Mouse (Mus musculus) ovary, postnatal 14 days (tissue): ENCODE measurements around the gene Efna5.

Experiments used
- DNase-seq: peaks from one replicate; pipeline ENCODE4 v3.0.0; 2022; ENCODE audit warnings: low spot score

The Efna5 gene

DNA sequence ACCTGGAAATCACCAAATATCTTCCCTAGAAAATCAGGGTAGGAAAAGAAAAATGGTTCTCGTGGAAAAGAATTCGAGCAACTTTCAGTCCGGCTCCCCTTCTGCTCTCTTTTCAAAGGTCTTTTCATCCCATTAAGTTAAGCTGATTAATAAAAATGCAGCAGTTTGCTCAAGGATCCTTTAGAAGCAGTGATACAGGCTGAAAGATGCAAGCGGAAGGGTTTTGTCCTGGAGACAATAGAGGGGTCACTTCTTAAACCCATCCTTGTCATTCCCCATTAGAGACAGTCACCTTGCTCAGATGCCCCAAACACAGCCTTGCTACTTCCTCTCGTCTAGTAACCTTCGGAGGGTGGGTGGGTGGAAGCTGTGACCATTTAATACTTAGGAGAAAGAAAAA is 27.4 kb downstream of the Efna5 start:
- no peak for DNase-seq

DNA sequence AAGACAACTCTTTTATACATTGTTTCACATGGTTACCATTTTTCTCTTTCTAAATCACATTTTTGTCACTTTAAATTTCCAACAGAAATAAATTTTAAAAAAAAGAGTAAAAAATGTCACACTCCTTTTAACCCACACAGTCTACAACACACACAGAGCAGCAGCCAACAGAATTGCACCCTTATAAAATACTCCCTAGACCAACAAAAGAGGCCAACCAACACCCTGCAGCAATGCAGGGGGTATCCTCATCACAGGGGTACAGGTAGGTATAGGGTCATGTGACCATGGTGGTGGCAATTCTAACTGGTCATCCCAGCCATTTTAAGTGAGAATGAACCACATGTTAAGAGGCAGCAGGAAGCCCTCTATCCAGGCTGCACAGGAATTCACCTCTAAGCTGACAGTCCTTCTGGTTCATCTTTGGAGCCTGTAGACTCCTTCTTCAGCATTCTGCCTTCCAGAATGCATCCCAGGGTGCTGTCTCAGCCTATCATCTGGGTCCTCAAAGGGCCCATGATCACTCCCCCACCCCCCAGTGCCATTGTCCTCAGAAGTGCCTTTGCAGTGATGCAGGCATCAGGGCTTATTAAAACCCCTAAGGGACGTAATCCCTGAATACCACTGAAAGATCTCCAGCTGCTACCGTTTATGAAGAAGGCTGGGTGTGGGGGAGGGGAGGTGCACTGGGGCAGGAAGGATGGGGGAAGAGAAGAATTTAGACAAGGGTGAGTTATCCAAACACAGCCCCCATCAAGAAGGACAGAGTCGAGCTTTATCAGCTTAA is 28.1 kb downstream of the Efna5 start:
- no peak for DNase-seq

DNA sequence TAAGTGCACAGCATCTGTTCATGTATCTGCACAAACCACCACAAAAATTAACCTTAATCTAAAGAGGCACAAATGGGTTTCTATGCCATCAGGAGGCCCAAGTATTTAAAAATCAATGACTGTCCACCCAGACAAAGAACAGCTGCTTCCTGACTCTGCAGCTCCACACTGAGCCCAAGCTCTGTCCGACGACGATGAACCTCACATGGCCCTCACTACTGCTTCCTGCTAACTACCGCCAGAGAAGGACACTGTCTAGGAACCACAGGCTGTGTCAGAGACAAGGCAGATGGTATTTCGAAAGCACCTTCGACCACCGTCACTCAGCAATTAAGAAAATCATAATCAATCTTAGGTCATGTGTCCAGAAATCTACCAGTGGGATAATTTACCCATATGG is 29.8 kb downstream of the Efna5 start:
- no peak for DNase-seq

DNA sequence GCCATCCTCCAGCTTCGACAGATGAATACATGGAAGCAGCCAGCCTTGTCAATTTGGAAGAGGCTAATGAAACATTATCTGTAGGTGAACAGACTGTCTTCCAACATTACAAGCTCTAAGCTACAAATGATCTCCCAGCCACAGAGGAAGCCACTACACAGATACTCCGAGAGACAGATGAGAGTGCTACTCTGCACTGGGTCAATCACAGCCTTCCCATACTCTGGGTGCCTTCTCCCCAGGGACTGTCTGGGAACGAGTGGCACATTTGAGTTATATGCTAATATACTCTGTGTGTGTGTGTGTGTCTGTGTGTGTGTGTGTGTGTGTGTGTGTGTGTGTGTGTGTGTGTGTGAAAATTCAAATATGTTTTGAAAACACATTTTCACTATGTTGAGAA is 30.5 kb downstream of the Efna5 start:
- DNase-seq: no peak

DNA sequence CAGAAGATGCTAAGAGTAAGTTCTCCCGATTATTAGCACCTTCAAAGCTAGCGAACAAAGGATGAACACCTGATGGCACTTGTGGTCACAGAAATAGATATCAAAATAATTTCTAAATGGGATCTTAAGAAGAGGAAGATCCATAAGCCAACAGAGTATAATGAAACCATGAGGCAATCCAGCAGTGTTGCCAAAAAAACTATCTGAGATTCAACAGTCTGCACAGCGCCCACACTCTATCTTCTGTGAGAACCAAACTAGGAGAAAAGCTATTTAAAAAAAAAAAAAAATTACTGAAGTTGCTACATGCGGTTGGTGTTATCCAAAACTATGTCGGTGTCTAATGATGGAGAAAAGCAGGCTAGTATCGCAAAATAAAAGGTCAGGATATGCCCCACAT is 31.4 kb downstream of the Efna5 start:
- no peak for DNase-seq

DNA sequence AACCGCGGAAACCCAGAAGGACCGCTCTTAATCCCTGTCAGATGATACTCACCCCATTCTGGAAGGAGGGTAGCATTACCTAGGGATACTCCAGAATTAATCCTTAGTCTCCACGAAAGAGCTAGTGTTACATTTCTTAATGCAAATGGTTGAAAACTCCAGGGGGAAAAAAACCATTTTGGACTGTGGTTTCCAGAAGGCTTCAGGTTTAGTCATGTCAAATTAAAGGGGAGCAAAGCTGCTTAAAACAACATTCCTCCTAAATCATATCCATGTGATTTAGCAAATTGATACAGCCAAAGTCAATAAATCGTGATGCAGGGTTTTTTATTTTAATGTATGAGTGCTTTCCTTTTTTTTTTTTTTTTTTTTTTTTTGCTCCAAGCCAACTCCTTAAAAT is 35.5 kb downstream of the Efna5 start:
- no peak for DNase-seq

DNA sequence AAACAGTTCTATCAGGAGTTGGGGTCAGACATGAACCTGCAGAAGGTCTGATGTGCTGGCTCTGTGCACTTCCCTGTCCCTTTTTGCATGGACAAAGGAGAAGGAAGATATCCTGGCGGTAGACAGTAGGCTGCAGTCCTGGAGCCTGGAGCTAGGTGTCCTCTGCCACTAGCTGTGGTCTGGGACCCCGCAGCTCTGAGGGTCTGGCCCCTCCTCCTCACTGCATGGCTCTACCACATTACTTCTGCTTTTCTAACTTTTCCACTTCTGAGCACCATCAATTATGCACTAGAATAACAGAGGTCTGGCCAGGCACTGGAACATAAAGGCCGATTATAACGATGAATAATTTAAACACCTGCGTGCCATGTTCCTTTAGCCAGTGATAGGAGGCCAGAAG is 36.8 kb downstream of the Efna5 start:
- DNase-seq: no peak

DNA sequence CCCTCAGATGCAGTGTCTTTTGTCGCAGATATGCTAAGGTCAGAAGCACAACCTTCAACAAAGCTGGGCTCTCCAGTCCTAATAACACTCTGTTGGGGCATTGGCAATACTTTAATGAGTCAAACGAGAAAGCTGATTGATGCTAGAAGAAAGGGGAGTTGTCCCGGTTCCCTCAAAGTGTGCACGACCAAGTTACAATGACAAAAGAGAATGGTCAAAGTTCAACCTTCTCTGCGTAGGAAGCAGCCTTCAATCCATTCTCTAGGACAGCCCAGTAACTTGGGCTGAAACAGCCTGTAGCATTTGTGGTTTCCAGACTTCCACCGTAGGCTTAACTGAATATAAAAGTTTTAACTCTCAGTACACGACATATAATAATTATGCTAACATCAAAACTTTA is 43.8 kb downstream of the Efna5 start:
- DNase-seq: no peak

DNA sequence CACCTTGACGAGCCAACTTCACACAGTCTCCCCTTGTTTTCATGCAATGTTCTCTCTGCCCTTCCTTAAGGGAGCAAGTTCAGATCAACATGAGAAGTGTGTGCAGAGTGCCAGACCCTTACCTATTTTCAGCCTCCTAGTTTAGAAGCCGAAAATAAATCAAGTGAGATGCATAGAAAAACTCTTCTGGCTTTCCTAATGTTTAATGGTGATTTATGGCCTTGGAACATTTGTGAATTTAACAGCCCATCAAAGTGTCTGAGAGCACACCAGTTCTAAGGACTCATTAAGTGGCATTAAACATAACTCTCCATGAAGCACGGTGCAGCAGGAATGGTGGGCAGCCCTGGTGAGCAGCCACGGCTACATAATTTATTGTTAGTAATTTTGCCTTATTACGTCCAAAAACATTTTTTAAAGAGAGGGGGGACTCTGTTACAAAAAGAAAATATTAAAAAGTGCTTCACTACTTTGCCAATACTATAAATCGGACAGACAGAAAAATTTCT is 44.5 kb downstream of the Efna5 start:
- no peak for DNase-seq

DNA sequence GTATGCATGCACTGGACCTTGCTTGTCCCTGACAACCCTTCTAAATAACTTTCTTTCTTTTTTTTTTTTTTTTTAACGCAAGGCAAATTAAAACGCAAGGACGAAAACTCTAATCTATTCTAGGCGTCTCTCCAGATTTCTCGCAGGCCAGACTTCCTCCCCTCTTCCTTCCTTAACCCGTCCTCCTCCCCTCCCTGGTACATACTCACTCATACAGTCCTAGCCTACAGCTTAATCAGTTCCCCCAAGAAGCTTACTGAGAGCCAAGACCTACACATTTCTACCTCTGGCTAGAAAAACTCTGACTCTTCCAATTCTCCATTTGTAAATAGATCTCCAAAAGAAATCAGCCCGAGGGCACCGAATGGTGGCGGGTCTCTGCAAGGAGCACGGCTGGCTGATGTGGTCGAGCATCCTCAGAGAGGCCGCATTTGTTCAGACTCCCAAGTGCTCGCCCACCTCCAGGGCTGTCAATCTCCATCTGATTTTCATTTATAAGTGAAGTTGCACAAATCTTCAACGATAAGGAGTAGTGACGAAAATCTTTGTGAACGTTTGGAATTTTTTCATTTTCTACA is 48.5 kb downstream of the Efna5 start:
- no peak for DNase-seq

DNA sequence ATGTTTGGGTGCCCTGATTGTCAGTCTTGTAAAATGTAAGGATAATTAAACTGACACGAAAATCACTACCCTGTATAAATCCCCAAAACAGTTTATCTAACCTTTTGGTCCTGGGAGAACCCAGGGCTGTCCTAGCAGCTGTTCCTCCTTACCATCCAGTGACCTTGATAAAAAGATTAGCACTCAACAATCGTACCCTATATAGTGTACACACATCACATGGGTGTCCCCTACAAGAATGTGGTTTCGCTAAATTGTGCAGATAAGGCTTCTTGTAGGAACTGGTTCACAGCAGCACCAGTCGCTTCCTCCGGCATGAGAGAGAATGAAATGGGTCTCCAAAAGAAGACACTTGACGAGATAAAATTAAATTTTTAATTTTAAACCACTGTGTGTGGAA is 53.6 kb downstream of the Efna5 start:
- no peak for DNase-seq

DNA sequence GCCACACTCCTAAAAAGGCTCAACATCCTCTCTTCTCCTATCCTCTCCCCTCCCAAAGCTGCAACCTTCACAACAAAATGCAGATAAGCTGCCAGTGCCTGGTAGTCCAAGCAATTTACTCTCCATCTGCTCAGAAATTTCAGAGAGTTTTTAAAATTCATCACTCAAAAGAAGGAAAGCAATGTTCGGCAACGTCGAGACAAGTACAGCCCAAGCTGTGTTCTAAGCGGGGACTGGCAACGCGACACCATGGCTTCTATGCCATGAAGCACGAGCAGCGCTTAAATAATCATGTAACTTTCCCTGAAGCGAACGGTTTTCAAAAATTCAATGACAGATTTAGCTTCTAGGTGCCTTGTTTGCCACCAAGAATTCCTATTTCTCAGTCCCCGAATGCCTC is 59.9 kb downstream of the Efna5 start:
- no peak for DNase-seq

DNA sequence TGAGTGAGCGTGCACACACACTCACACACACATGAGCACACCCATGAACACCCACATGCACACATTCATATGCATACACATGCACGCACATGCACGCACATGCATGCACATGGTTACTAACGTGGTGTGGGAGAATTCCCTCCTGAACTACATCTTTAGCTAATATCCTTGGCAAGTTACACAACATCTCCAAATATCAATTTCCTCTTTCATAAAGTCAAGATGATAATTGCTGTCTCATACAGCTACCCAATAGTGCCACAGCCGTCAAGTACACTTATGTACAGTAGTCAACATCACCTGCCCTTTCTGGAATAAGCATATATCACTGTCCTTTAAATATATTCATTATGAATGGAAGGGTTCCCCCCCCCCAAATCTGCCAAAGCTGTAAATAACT is 61.2 kb downstream of the Efna5 start:
- no peak for DNase-seq

DNA sequence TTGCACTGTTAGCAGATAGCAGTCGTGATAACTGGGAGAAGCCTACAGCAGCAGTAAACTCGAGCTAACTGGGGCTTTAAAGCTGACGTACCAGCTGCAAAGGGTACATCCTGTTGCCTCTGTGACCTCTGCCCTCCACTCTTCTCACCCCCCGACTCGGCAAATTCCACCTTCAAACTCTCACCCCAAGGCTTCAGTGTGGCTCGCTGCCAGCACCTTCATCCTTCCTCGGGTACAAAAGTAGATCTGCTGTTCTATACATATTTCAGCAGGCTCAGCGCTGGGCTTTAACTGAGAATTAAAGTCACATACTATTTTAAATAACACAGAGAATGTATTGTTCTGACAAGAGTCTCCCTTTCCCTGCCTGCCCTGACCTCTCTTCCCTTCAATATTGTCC is 62.3 kb downstream of the Efna5 start:
- DNase-seq: no peak

DNA sequence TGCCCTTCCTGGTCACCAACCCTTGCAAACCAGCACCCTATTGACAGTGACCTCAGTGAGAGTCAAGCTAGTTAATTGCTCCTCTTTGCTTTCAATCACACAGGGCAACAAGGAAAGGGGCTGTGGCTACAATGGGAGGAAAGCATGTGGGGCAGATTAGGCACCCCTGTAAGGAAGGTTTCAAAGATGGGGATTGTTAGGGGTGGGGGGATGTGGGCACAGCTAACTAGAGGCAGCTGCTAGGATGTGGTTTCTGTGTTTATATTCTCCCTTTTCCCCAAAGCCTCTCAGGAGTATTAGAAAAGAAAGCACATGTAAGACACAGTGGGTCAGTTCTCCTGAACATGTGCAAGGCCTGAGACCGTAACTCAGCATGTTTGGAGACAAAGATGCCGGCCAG is 62.8 kb downstream of the Efna5 start:
- DNase-seq: no peak

DNA sequence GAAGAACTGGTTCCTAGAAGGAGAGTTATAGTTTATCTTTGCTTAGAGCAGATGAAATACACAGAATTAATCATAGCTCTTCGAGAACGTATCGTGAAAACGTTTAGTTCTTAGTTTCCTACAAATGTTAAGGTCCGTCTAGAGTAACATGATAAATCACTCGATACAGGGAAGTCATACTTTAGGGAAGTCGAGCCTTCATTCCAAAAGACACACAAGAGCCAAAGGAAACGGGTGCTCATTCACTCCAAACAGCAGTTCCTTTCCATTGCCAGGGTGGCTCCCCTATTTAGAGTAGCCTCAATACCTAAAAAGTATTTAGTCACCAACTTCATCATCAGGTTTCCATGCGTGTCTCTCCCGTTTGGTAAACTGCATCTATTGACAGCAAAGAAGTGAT is 64.2 kb downstream of the Efna5 start:
- DNase-seq: no peak

DNA sequence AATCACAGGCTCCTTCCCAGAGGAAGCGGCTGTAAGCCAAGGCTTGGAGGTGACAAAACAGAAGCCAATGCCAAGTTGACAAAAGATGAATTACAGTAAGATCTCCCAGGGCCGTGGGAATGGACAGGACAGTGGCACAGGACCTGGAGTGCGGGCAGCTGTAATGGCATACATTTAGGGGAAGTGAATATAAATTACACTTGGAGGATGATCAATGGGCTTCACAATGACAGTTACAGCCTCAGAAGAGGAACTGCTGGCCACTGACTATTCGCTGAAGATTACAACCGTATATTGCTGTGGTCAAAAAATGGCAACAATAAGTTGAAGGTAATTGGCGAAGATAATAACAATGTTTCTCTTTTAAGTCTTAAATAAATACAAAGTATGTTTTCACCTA is 67.7 kb downstream of the Efna5 start:
- DNase-seq: no peak

DNA sequence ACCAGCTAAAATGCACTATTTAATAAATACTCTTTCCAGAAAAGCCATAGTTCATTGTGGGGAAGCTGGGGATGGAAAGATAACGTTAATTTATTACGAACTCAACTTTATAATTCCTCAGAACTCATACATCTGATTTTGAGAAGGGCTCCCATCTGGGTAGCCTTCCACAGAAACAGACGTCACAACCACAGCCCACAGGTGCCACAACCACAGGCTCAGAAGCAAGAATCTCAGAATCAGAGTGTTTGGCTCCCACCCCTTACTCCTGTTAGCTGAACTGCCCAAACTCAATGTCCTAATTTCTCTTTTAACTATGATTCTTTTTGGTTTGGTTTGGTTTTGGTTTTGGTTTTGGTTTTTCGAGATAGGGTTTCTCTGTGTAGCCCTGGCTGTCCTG is 73.2 kb downstream of the Efna5 start:
- no peak for DNase-seq

DNA sequence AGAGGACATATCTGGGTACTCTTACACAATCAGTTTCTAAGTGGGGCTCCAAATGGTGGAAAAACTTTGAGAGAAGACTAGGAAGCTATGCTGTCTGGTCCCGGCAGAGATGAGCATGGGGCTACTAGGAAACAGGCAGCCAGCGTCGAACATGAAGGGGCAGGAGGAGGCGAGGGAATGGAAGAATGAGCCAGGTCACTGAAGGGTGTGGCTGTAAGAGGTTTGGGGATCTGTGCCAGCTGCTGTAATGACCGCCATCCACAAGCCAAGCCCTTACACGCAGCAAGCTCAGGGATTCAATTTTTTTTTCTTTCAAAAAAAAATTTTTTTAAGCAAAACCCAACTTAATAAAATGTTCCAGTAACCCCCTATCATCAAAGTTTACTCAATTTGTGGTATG is 74.5 kb downstream of the Efna5 start:
- DNase-seq: no peak

DNA sequence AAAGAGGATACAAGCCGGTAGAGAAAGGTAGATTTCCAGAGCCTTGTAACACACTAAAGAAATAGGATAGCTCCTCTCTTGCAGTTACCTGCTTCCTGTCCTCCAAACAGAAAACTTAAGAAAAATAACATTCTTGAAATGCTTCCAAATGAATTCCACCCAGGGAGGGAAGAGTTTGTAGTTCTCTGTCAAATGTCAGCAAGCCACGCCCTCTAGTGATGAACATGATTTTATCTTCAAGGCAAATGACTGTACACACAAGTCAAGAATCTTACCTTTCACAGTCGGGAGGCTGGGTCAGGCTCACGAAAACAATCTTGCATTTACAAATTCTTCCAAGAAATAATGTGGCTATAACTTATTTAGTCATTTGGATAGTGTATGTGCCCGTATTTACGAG is 78.4 kb downstream of the Efna5 start:
- DNase-seq: no peak

DNA sequence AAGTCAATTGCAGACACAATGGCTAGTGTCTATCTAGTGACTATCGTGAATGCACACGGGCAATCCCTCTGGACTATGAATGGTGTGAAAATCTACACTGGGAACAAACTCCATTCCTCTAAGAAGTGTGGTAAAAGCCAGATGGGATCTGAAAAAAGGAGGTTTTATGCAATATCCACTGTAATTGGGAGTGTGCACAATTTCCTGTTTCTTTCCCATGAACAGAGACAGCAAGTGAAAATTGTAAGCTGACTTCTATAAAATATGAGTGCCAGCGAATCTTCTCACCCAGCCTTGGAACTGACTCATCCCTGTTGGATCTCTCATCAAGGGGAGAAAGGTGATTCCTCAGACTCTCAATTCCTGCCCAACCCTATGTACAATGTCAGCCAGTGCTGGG is 83.8 kb downstream of the Efna5 start:
- no peak for DNase-seq

DNA sequence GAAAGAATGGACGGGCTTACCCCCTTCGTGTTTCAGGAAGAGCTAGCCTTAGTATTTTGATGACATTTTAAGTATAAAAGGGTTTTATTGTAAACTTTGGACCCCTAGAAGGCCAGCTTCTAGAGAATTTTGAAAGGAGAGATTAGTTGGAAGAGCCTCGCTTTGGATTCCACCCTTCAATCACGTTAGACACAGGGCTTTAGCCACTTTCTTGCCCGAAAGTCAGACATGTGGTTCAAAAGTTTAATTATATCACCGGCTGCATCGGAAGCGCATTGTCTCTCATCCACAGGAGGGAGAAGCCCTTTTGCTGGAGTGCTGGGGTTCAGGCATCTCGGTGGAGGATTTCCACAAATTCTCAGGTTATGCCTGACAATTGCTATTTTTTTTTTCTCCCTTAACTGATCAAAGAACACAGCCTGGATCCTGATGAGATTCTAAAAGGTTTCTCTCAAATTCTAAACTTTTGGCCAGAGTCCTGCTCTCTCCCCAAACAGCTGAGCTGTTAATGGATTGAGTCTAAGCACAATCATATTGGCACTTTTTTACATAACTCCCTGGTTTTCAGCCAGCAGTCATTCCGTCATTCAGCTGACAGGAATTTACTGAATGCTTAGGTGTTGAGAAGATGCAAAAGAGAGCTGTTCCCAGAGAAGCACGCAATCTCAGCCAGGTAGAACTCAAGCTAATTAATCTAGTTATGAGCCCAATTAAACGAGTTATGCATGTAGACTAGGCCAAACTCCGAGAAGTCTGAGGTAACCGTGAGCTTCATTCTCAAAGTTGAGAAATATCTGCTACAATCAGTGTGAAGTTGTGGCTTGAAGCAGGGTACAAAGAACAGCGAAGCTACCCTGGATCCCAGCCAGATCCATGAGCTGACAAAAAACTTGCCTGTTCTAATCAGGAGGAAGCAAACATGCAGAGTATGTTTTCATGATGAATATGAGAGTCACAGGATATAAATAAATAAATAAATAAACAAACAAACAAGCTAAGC is 91.5 kb downstream of the Efna5 start:
- no peak for DNase-seq

DNA sequence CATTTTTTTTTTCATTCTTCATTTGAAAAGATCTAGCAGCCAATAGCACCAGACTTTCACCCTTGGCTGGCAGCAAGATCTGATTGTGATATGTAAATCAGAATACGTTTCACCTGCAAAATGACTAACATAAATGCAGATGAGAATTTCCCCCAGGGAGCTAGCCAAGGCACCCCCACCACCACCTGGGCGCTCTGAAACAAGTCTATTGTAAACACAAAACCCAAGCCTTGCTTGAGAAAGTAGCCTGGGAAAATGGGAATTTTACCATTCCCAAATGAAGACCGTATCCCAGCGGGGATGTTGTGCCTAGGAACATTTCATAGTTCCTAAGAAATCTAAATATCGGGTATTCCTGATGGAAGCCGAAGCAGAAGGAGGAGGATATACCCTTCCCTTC is 92.3 kb downstream of the Efna5 start:
- DNase-seq: no peak
